Mouse (Mus musculus): ENCODE data around the gene 5330417H12Rik.
A peak's percentile ranks its signal among the peaks of the same experiment; 100 is the strongest.

The 5330417H12Rik gene

DNA sequence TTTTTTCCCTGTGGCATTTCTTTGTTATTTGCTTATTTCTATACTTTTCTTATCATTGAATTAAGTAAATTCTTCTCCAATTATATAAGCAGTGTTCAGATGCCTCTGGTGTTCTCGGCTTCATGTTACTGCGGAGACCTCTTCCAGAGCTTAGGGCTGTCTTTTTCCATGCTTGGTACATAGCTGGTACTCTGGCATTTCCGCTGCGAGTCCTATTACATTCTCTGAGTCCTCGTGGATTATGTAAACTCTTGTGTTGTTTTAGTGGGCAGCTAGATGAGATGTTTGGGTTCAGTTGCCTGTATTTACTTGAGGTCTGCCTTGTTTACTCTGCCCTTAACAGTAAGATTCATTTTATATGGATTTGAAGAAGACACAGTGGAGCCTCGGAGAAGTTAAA, 820 bp upstream of the 5330417H12Rik start:
- DNase-seq (ENCODE audit: inconsistent ontology term), result no peak

DNA sequence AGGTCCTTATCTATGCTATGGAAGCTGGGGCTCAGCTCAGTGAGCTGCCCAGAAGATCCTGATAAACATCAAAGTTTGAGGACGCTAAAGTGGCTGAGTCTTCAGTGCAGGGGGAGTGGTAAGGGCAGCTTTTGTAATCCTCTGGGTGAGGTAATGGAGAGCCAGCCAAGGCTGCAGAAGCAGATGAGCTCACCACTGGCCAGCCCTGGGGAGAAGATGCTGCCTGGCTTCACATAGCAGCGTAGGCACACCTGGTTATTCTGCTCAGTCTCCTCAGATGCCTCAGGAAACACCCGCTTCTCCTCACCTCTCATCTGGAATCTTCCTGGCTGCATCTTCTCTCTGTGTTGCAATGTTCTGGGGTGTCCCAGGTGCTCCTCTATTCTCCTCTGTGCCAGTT, 529 bp downstream of the 5330417H12Rik start:
- no peak for DNase-seq (ENCODE audit: inconsistent ontology term)

- DNase-seq (ENCODE audit: inconsistent ontology term), result no peak
Measured at GRCm38 (mm10) chr7:107620137-107620536, 4.8 kb downstream of the 5330417H12Rik start.

GRCm38 (mm10) chr7:107619225-107619624, 5.7 kb downstream of the 5330417H12Rik start:
- DNase-seq (ENCODE audit: inconsistent ontology term), result no peak

- DNase-seq (ENCODE audit: inconsistent ontology term), result no peak
Measured at GRCm38 (mm10) chr7:107618028-107618992, 6.7 kb downstream of the 5330417H12Rik start.

- no peak for DNase-seq (ENCODE audit: inconsistent ontology term)
Measured at GRCm38 (mm10) chr7:107610880-107611279, 14.1 kb downstream of the 5330417H12Rik start.

DNA sequence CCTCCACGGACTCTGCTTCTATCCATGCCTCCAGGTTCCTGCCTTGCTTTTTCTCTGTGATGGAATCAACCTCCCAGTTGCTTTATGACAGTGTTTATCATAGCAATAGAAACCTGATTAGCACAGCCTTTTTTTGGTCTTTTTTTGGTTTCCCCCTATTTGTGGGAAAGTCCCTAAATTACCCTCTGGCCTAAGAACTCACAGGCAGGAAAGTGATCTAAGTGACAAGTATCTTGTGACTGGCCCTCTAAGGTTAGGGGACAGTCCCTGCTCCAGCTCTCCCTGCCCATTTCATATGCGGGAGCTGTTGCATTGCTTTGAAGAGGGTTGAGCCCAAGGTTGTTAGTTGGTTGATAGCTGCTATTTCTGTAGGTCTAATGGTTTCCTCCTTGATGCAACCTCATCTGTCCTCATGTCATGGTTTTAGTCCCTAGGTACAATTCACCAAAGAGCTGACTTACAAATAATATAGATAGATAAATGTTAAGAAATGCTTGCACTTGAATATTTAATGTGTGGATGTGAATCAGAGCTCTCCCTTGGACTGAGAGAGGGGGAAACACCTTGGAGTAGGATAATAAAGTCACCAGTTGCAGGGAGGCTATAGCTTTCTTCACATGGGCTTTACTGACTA, 15.2 kb downstream of the 5330417H12Rik start:
- no peak for DNase-seq (ENCODE audit: inconsistent ontology term)

DNA sequence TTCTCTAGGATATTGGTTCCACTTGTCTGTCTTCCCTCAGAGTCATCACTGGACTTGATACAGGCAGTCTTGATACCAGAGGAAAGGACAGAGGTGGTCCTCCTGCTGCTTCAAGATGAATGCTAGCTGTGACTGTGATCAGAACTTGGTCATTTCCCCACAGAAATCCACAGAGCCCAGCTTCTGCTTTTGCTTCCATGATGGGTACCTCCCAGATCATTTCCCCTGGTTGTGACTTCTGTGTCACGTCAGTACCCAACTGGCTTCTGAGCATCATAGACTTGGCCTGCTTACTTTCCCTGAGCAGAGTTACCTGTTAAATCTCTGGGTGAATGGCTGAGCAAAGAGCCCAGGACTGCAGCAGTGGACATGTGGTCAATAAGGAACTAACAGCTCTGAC, 17.2 kb downstream of the 5330417H12Rik start:
- DNase-seq (ENCODE audit: inconsistent ontology term), result no peak

GRCm38 (mm10) chr7:107602913-107603312, 22.0 kb downstream of the 5330417H12Rik start:
- DNase-seq (ENCODE audit: inconsistent ontology term), result peak; percentile 36

DNA sequence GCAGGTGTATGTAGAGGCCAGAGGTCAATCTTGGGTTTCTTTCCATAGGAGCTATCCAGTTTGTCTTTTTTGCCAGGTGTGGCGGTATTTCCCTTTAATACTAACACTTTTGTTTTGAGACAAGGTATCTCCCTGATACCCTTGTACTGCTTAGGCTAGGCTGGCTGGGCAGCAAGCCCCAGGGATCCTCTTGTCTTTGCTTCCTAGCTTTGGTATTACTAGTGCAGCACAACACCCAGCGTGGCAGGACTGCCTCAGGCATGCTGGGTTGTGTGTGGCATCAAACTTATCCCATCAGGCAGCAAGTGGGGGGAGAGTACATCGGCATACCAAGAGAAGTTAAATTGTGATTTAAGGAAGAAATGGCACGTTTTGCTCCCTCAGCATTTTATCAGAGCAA, 22.5 kb downstream of the 5330417H12Rik start:
- DNase-seq (ENCODE audit: inconsistent ontology term), result no peak

DNA sequence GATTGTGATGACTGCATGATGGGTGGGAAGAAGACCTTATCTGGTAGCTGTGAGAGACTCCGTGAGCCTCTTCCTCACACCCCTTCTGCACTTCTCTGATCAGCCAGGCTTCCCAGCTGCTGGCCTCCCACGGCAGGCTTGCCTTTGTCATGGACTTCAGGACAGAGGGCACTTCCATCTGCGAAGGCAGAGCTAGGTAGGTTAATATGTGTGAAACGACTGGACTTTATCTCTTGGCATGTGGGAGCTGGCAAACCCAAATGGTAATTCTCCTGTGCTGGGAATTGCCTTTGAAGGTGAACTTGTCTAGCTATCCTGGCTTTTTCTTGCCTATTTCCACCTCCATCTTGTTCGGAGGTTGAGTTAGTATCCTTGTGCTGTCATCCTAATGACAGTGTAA, 24.3 kb downstream of the 5330417H12Rik start:
- DNase-seq (ENCODE audit: inconsistent ontology term), result no peak

DNA sequence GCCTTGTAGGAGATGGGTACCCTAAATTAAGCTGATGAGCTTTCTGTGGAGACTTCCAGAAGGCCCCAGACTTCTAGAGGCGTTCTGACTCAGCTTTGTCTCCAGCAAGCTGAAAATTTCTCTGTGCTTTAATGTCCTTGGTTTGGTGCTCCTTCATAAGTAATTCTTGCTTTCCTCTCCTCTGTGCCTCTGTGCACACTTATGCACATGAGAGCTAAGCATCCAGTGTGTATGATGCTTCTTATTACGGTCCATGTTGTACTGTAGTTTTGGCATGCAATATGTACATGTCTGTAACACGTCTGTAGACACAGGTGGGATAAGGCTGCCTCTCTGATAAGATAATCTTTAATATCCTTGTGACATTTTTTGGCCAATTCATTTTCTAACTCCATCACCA, 27.0 kb downstream of the 5330417H12Rik start:
- no peak for DNase-seq (ENCODE audit: inconsistent ontology term)

- DNase-seq (ENCODE audit: inconsistent ontology term), result no peak
Measured at GRCm38 (mm10) chr7:107596753-107597152, 28.2 kb downstream of the 5330417H12Rik start.

- DNase-seq (ENCODE audit: inconsistent ontology term), result no peak
Measured at GRCm38 (mm10) chr7:107595426-107595825, 29.5 kb downstream of the 5330417H12Rik start.

DNA sequence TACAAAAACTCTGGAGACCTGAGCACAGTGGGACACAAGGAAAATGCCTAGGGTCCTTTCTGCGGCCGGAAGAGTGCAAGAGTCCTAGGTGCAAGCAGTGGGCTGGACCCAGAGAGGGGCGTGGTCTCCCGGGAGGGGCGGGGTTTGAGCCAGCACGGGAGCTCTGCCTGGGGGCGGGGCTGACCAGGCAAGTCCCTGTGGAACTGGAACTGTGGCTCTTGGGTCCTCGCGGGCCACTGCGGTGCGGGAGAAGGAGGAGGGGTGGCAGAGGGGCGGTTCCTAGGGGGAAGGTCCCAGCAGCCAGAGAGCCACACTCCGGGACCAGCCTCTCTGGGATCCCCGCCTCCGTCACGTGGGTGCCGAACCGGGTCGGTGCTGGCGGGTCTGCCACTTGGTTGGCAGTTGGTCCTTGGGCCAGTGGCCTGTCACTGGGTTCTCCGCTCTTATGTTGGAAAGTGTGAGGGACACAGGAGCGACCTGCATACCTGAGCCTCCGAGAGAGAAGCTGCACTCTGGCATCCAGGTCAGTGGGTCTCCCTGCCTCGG, 30.0 kb downstream of the 5330417H12Rik start, which contains the start of gene Ppfibp2:
Gene Ppfibp2 (plus strand): TSS at position 351 of the 546 bp plus-strand sequence.
- peak; percentile 96 for DNase-seq (ENCODE audit: inconsistent ontology term)

DNA sequence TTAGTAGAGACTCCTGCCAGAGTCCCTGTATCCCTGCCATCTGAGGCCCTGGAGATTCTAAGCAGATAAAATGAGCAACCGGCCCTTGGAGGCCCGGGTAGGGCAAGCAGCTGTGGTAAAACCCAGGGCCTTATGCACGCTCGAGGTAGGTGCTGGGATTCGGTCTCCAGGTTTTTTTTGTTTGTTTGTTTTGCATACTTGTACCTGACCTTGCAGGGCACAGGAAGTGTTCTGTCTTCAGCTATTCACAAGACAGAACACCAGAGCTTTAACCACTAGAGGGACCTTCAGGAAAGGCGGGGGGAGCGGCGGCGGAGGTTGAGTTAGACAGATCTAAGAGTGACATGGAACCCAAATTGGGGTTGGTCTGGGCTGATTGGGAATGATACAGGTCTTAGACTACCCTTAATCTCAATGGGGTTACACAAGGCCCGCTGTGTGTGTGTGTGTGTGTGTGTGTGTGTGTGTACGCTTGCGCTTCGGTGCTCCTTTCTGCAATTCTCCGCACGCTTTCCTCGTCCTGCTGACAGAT, 30.6 kb downstream of the 5330417H12Rik start:
- DNase-seq (ENCODE audit: inconsistent ontology term), result no peak

- no peak for DNase-seq (ENCODE audit: inconsistent ontology term)
Measured at GRCm38 (mm10) chr7:107593904-107594303, 31.1 kb downstream of the 5330417H12Rik start.

DNA sequence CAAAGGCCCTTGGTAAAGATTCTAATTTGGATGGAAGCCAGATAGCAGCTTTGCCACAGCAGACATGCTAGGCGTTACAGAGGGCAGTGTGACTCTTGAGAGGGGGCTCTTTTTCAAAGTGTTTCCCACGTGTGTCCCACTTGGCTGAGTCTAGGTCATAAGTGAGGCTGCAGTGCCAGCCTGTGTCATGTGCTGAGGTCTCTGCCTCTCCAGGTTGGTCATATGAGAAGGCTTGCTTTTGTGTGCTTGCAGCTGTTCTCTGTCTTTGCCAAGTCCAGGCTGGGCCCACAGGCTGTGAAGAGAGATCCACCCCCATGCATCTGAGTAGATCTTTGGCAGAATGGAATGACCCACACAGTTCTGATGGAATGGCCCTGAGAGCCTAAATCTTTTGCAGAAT, 32.3 kb downstream of the 5330417H12Rik start:
- DNase-seq (ENCODE audit: inconsistent ontology term), result peak; percentile 58

DNA sequence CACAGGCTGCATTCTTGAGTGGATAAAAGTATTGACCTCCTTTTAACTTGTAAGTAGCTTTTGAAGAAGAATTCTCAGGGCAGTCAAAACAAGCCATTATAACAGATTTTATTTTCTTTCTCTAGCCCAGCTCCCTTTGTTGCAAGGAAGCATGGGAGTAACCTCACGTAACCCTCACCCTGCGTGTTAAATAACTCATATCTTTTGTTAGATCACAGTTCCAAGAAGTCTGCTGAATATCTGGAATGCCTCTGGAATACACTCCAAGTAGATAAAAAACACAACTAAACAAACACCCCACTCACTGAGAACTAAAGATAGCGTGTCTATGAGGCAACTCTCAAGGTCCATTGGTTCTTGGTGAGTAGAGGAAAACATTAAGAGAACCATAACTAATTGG, 50.7 kb downstream of the 5330417H12Rik start:
- DNase-seq (ENCODE audit: inconsistent ontology term), result no peak
